Mouse (Mus musculus) adrenal gland, adult 18-20 months (tissue): Measurements from ENCODE around the gene Elobl. TPM values are rescaled to one million over a fixed set of nuclear protein-coding genes. Genes with fewer than 3 reads are reported as not detected.
A peak's percentile ranks its signal among the peaks of the same experiment; 100 is the strongest.

Experiments
- DNase-seq, 2 experiments: peaks; one replicate each; pipeline ENCODE4 v3.0.0; 2021 to 2022; ENCODE audit warnings: low spot score in 2 of 2
- total RNA-seq, 2 experiments: library from RNA; stranded (reverse); gene quantifications; 1 replicate in 1 of 2; 2 replicates in 1 of 2; pipeline ENCODE4 v1.2.3; 2021

Gene Elobl
- total RNA-seq, 2 experiments from 2014 or later = not detected

DNA sequence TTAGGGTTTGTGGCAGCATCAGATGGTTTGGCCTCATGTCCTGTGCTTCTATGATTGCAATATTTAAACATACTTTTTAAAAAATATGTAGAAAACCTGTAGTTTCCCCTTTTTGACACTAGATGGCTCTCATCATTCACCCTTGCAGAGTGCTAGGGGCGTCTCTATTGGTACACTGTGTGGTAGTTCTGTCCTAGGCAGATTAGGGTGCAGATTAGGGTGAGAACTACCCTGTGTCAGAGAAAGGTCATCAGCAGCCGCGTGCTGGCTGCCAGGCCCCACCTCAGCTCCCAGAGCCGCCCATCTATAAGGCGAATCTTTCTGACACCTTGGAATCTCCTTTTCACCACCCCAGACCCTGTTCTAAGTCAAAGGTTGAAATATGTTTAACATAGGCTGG, 22.8 kb upstream of the Elobl start:
- no peak for DNase-seq

GRCm38 (mm10) chr11:88988956-88989355, 22.2 kb upstream of the Elobl start:
- no peak for DNase-seq

GRCm38 (mm10) chr11:88986616-88987015, 19.9 kb upstream of the Elobl start:
- no peak for DNase-seq

DNA sequence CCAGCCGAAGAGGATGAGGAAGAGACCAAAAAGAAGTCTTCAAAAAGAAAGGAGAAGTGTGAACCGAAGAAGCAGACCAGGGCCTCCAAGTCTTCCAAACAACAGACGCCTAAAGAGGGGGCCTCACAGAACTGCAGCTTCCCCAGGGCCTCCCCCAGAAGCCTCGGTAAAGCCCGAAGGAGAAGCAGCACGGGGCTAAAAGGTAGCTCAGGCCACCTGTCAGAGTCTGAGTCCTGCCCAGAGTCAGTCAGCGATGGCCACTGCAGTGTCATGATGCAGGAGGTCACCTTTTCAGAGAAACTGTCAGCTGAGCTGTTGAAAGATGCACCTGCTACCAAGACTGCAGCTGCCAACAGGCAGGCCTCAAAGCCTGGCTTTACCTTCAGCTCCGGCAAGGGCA, 14.6 kb upstream of the Elobl start:
- no peak for DNase-seq

GRCm38 (mm10) chr11:88977188-88977587, 10.5 kb upstream of the Elobl start:
- DNase-seq = no peak

GRCm38 (mm10) chr11:88976320-88976719, 9.6 kb upstream of the Elobl start:
- DNase-seq = no peak

DNA sequence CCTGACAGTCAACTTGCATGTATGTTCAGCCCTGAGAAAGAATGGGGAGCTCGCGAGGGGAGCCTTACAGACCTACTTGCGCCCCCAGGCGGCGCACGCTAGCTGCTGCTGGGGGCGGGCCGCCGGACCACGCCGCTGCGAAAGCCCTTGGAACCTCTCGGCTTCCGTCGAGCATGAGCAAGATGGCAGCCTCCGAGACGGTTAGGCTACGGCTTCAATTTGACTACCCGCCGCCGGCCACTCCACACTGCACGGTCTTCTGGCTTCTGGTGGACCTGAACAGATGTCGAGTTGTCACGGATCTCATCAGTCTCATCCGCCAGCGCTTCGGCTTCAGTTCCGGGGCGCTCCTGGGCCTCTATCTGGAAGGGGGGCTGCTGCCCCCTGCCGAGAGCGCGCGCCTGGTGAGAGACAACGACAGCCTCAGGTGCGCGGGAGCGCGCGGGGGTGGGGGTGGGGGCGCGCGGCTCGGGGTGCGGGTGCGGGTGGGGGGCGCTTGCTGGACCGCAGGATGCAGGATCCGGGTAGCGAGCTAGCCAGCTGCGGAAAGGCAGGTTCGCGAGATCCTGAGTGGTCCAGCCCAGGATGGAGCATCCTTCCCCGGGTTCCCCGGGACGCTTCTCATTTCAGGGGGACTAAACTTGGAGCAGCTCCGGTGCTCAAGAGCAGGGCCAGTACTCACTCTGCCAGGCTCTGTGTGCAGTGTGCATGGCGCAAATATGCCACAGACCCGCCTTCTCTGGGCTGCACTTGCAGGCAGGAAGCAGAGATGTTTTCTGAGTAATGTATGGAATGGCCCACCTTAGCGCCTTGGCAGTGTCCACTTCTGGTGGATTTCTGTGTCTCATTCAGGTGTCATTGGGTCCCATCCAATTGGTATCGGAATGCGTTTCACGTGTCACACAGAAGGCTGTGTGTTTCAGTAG, 7.3 kb upstream of the Elobl start:
- peak; percentile 92 to 94 for DNase-seq

DNA sequence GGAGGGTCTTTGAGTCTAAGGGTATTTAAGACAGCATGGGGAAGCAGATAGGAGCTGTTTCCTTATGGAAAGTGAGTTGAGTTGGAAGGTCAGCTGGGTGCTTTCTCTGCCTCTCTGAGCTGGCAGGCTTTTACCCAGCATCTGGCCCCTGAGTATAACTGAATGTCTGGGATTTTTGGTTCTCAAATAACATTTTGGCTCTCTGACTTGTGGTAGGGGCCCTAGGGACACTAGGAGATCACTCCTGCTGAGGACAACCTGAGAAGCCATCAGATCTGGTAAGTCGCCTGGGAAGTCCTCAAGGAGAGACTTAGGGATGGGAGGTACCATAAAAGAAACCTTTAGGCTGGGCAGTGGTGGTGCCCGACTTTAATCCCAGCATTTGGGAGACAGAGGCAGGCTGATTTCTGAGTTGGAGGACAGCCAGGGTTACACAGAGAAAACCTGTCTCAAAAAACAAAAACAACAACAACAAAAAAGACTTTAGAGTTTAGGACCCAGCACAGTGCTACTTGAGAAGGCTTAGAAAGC, 3.5 kb upstream of the Elobl start, which contains the start of gene Coil:
Coil (plus strand) TSS at position 51 of the 531 bp plus-strand sequence.
- no peak for DNase-seq

DNA sequence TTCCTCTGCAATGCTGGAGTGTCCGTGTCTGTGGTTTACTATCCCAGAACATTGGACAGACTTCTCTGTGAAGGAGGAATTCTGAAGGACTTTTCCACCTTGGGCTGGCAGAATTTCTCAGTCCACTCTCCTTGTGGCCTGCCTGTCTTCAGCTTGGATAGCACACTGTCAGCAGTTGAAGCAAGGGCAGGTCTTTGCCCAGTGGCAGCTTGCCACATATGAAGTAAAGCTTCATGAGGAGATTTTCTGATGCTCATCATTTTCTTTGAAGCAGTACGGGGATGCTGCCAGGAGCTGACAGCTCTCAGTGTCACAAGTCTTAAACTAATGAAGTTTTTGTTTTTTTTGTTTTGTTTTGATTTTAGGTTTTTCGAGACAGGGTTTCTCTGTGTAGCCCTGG, 7.9 kb downstream of the Elobl start:
- no peak for DNase-seq

DNA sequence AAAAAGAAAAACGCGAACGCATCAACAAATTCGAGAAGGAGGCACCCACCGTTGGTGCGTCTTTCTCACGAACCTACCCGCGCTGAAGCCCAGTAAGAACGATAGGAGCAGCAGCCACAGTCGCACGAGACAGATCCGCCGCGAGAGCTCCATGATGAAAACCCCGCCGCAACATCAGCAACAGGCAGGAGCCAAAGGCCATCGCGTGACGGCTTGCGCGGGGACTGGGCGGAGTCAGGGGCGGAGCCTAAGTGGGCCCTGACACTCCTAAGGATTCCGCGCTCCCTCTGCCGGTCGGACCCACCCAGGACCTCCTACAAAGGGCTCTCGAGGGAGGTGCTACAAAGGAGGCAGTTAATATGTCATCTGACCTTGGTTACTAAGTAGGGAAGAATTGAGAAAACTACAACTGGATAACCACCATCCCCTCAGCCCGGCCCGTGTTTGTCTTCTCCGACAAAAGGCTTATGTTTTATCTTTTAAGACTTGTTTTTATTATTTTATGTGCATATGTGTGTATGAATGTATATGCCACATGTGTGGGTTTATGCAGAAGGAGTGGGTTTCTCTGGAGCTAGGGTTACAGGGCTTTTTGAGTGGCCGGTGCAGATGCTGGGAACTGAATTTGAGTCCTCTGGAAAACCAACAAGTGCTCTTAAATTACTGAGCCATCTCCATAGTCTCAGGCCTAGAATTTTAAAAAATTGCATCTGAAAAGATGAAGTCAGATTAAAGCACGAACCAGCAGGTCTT, 11.3 kb downstream of the Elobl start, which contains the start of gene Scpep1:
Scpep1 (minus strand) TSS at position 249 of the 753 bp plus-strand sequence.
- DNase-seq = peak; percentile 98

GRCm38 (mm10) chr11:88954803-88955202, 11.9 kb downstream of the Elobl start:
- DNase-seq = no peak

GRCm38 (mm10) chr11:88953582-88953981, 13.1 kb downstream of the Elobl start:
- no peak for DNase-seq

DNA sequence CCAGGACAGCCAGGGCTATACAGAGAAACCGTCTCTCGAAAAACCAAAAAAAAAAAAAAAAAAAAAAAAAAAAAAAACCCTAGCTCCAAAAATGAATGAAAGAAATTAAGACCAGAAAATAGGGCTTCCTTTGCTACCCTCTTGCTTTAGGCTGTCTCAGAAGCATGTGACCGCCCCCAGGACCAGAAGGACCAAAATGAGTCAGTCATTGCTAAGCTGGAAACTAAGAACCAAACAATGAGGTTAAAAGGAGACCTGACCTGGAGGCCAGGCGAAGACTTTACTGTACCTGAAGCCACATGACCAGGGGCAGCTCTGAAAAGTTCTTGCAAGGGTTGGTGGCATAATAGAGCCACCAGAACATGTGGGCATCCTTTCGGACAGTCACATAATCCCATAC, 14.6 kb downstream of the Elobl start:
- DNase-seq = no peak

DNA sequence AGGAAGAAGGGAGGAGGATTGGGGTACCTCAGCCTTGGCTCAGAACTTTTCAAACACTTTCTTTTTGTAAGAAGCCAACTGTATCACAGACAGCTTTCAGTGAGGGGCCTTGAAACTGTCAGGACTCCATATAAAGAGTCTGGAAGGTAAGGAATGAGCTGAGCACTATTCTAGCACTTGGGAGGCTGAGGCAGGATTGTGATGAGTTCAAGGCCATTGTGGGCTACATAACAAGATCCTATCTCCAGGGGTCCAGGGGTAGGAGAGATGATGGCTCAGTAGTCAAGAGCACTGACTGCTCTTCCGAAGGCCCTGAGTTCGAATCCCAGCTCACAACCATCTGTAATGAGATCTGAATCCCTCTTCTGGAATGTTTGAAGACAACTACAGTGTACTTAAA, 15.2 kb downstream of the Elobl start:
- no peak for DNase-seq

- DNase-seq = no peak
Observed at GRCm38 (mm10) chr11:88950640-88951250, 16.0 kb downstream of the Elobl start.

DNA sequence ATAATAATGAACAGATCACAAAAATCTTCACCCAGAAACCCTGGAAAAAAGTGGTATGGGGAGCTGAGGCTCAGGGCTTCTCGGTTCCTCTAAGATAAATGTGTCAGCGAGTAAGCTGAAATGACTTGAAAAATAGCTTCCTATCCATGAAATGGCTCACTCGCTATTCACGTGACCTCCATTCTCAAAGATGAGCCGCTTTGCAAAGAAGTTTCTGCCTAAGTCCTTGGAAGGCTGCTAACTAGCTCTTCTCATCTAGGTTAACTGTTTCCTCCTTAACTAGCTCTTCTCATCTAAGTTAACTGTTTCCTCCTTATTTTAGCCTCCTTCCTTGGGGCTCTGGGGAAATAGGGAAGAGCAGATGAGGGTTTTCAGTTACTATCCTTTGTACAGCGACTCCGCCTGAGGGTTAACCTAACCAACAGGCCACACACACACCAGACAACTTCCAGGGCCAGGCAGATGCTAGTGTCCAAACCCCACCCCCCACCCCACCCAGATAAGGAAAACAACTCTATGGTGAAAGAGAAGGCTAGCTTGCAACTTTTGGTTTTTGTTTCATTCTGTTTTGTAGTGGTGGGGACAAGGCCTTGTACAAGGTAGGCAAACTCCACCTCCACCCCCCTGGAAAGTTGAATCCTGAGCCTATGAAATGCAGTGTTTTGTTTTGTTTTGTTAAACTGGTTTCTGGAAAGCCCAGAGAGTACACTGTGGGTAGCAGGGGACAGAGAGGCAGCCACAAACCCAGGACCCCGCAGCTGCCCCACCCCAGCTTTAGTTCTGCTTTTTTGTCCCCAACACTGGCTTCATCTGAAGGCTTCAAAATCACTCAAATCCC, 16.7 kb downstream of the Elobl start:
- DNase-seq = no peak

DNA sequence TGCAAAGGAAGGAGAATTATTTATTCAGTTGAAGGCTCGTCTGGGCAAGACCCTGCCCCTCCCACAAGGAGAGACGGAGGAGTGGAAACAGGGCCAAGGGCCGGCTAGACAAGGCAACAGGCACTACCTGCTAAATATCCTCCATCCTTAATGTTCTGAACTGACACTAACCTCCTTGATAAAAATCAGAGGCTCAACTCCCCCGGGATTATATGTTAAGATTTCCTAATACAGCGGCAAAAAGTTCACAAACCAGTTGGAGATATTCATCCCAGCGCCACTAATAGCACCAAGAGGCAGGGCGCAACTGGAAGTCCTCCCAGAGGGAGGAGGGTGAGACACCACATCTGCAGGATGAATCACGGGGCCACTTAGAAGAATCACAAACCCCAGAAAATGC, 17.8 kb downstream of the Elobl start:
- no peak for DNase-seq

- no peak for DNase-seq
Observed at GRCm38 (mm10) chr11:88945971-88946585, 20.7 kb downstream of the Elobl start.

GRCm38 (mm10) chr11:88941489-88941888, 25.2 kb downstream of the Elobl start:
- no peak for DNase-seq

DNA sequence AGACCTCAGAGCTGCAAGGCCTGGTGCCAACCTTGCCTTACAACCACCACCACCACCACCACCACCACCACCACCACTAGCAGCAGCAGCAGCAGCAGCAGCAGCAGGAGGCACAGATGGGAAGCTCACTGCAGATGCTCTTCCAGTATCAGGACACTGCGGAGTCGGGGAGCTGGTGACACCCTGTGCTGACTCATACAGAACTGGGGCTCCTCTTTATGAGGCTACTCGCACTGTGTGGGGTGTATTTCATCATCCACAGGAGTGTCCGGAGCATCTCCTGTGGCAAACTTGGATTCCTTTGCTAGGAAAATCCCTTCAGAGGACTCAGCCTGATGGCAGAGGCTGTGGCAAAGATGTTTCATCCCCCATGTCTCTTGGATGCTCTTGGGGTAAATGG, 27.1 kb downstream of the Elobl start:
- DNase-seq = no peak
